Mouse (Mus musculus): ENCODE results near the gene Fitm1.

DNA sequence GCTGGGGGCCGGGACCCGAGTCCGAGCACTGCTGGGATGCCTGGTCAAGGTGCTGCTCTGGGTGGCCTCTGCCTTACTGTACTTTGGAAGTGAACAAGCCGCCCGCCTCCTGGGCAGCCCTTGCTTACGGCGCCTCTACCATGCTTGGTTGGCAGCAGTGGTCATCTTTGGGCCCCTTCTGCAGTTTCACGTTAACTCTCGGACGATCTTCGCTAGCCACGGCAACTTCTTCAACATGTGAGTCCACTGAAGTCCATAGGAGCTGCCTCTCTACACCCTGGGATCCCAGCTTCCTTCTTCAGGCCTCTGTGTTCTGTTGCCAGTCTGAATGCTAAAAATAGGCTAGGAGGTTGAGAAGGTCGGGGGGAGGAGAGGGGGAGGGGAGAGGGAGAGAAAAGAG lies 294 bp downstream of the Fitm1 start:
- TF ChIP-seq CTCF (IDR thresholded peaks at IDR 0.05; ENCODE audit: low read depth) (no peak), EP300 (IDR thresholded peaks at IDR 0.05; ENCODE audit: low read depth) (no peak)
